Mouse (Mus musculus) adipose tissue, adult 10 weeks (tissue): ENCODE results near the gene Foxc2. TPM values are rescaled to one million over a fixed set of nuclear protein-coding genes. Genes with fewer than 3 reads are reported as not detected.

Experiments used
- polyA plus RNA-seq: library from polyadenylated mRNA; stranded (reverse); fragments of 350-450 nt; fragmentation: Illumina TruSeq; extraction: RNeasy Lipid Tissue Mini Kit (QIAGEN cat#74804); gene quantifications from one replicate; pipeline ENCODE4 v1.2.3, GENCODE M21; 2014; ENCODE audit warnings: low read depth, low replicate concordance

Gene Foxc2
- 0.88 TPM for polyA plus RNA-seq

DNA sequence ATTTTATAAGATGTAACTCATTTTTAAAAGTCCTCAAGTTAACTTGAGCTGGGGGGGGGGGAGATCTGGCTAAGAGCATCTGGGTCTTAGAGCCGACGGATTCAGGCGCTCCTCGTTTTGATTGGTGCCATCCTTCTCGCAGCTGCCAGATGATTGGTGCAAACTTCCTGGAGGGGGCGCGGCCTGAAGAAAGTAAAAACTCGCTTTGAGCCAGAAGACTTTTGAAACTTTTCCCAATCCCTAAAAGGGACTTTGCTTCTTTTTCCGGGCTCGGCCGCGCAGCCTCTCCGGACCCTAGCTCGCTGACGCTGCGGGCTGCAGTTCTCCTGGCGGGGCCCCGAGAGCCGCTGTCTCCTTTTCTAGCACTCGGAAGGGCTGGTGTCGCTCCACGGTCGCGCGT lies at the start of gene Foxc2:
Foxc2 (plus strand) TSS at position 224 of the 400 bp plus-strand sequence.

DNA sequence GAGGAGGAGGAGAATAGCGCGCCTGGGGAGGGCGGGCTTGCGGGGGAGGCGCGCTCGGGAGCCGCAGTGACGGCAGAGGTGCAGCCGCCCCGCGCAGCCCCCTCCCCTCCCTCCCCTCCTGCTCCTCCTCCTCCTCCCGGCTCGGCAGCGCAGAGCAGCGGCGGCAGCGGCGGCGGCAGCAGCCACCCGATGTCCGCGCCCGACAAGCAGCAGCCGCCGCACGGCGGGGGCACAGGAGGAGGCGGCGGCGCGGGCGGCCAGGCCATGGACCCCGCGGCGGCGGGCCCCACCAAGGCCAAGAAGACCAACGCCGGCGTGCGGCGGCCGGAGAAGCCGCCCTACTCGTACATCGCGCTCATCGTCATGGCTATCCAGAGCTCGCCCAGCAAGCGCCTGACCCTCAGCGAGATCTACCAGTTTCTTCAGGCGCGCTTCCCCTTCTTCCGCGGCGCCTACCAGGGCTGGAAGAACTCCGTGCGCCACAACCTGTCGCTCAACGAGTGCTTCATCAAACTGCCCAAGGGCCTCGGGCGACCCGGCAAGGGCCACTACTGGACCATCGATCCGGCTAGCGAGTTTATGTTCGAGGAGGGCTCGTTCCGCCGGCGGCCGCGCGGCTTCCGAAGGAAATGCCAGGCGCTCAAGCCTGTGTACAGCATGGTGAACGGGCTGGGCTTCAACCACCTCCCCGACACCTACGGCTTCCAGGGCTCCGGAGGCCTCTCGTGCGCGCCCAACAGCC lies 31.6 kb upstream of the Foxc2 start, which contains the start of gene Foxf1:
Foxf1 (plus strand) TSS at position 177 of the 742 bp plus-strand sequence.

GRCm38 (mm10) chr8:121107668-121108656 lies 8.0 kb upstream of the Foxc2 start, which contains the start of gene Mthfsd:
TSS of gene Mthfsd (minus strand) at chr8:121108392.

GRCm38 (mm10) chr8:121127756-121128375 lies 11.9 kb downstream of the Foxc2 start, which contains the start of gene Foxl1:
TSS of gene Foxl1 (plus strand) at chr8:121127940.

Other genes starting within 250 kb of the Foxc2 start
- 1.2 TPM for gene Foxf1, start 31.8 kb upstream of the Foxc2 start, polyA plus RNA-seq
- gene Mthfsd, start 7.8 kb upstream of the Foxc2 start, polyA plus RNA-seq: 32.3 TPM
- gene Foxl1, start 11.8 kb downstream of the Foxc2 start, polyA plus RNA-seq: not detected